Mouse (Mus musculus) brain, embryonic 14.5 days (tissue): ENCODE measurements around the gene Ifrd2. TPM values are rescaled to one million over a fixed set of nuclear protein-coding genes. Genes with fewer than 3 reads are reported as not detected.

Source experiments
- DNase-seq: peaks from one replicate; pipeline ENCODE4 v3.0.0-alpha.2; 2011; ENCODE audit warnings: low read depth
- CTCF ChIP-seq: fragments of 200-500 bp; IDR thresholded peaks from 2 replicates; pipeline ENCODE4 v1.5.1; 2012; ENCODE audit warnings: inconsistent platforms, mild to moderate bottlenecking, moderate library complexity, borderline replicate concordance; ENCODE audit not compliant: insufficient read depth, insufficient read length; ENCODE audit errors: extremely low read depth
- POLR2A ChIP-seq: fragments of 200-500 bp; IDR thresholded peaks from 2 replicates; pipeline ENCODE4 v1.6.1; 2012; ENCODE audit warnings: mild to moderate bottlenecking, inconsistent platforms, borderline replicate concordance; ENCODE audit not compliant: poor library complexity, insufficient read depth, insufficient read length, severe bottlenecking; ENCODE audit errors: extremely low read depth
- polyA plus RNA-seq: library from polyadenylated mRNA; depleted of rRNA; stranded (reverse); fragments of >200 nt; gene quantifications from 2 replicates; pipeline ENCODE4 v1.2.3, GENCODE M21; 2012

The Ifrd2 gene
- polyA plus RNA-seq, 1 experiment, result 21.4 TPM

GRCm38 (mm10) chr9:107607653-107608245, 20.3 kb downstream of the Ifrd2 start:
- DNase-seq, result no peak
- TF ChIP-seq POLR2A (no peak), CTCF (no peak)

GRCm38 (mm10) chr9:107608741-107609432, 21.4 kb downstream of the Ifrd2 start, which contains the start of gene Sema3b:
TSS of gene Sema3b (minus strand) at chr9:107609229.
- no peak for TF ChIP-seq POLR2A
- TF ChIP-seq CTCF, result no peak
- peak; percentile 46 for DNase-seq

GRCm38 (mm10) chr9:107609433-107609830, 22.0 kb downstream of the Ifrd2 start:
- TF ChIP-seq CTCF (no peak), POLR2A (no peak)

GRCm38 (mm10) chr9:107611456-107612190, 24.2 kb downstream of the Ifrd2 start:
- TF ChIP-seq CTCF (no peak), POLR2A (no peak)
- DNase-seq, result peak; percentile 40

More at GRCm38 (mm10) chr9:107609433-107609830, 22.0 kb downstream of the Ifrd2 start:
- no peak for DNase-seq

GRCm38 (mm10) chr9:107612191-107612944, 24.9 kb downstream of the Ifrd2 start:
- DNase-seq, result peak; percentile 99
- peak; percentile 58; the same call in 1 of the 2 replicates for TF ChIP-seq POLR2A
- TF ChIP-seq CTCF, result peak; percentile 97

- peak; percentile 22; the same call in 1 of the 2 replicates for TF ChIP-seq CTCF
- no peak for TF ChIP-seq POLR2A
- DNase-seq, result peak; percentile 73
Measured at GRCm38 (mm10) chr9:107612945-107613569, 25.6 kb downstream of the Ifrd2 start.

GRCm38 (mm10) chr9:107615035-107615434, 27.6 kb downstream of the Ifrd2 start:
- TF ChIP-seq CTCF (no peak), POLR2A (no peak)
- DNase-seq, result no peak

- no peak for DNase-seq
- TF ChIP-seq CTCF (no peak), POLR2A (no peak)
Measured at GRCm38 (mm10) chr9:107617461-107617860, 30.0 kb downstream of the Ifrd2 start.

- DNase-seq, result no peak
- TF ChIP-seq CTCF, result no peak
- no peak for TF ChIP-seq POLR2A
Measured at GRCm38 (mm10) chr9:107618098-107618497, 30.7 kb downstream of the Ifrd2 start.

- peak; percentile 79 for DNase-seq
- no peak for TF ChIP-seq CTCF
- no peak for TF ChIP-seq POLR2A
Measured at GRCm38 (mm10) chr9:107618778-107619545, 31.5 kb downstream of the Ifrd2 start.

- no peak for TF ChIP-seq CTCF
- TF ChIP-seq POLR2A, result no peak
- no peak for DNase-seq
Measured at GRCm38 (mm10) chr9:107619546-107619879, 32.1 kb downstream of the Ifrd2 start.
